Mouse (Mus musculus) embryonic fibroblast, embryonic 13.5 days (primary cell): Measurements from ENCODE around the gene Flywch2.

Experiments used
- CTCF ChIP-seq: IDR thresholded peaks from 2 replicates; pipeline ENCODE4 v1.5.1; 2011; ENCODE audit warnings: mild to moderate bottlenecking, control low read depth, low read length, moderate library complexity, borderline replicate concordance; ENCODE audit not compliant: insufficient read depth
- POLR2A ChIP-seq: IDR thresholded peaks from 2 replicates; pipeline ENCODE4 v1.6.1; 2011; ENCODE audit warnings: low read depth, mild to moderate bottlenecking, control low read depth, low read length, moderate library complexity

DNA sequence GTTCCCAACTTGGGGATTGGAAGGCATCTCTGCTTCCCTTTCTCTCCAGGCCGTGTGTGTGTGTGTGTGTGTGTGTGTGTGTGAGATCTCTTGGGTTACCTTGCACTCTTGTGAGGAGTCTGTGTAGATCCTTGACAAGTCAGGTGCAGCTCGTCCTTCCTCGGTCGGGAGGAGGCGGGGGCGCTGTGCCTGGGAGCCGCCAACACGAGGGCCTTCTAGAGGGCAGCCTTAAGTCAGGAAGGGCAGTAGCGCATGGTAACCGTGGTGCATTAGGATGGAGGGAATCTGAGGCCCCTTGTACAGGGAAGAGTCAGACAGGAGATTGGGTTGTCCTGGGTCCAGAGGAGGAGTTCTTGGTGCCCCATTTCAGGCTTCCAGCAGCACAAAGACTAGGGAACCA, 9.7 kb downstream of the Flywch2 start:
- TF ChIP-seq CTCF (no peak), POLR2A (no peak)
